Mouse (Mus musculus) hindbrain, embryonic 14.5 days (tissue): Measurements from ENCODE around the gene Nr1h2. TPM values are rescaled to one million over a fixed set of nuclear protein-coding genes. Genes with fewer than 3 reads are reported as not detected.

ENCODE experiments used
- ATAC-seq: fragments of 200-750 bp; cut with Nextera tagmentation; 2 replicates; pipeline ENCODE4 v1.8.0; 2017; ENCODE audit warnings: moderate number of reproducible peaks, mild to moderate bottlenecking, moderate TSS enrichment, moderate library complexity; ENCODE audit not compliant: low FRiP score
- DNase-seq: peaks from one replicate; pipeline ENCODE4 v3.0.0-alpha.2; 2015; ENCODE audit warnings: low spot score
- H3K27ac ChIP-seq: fragments of 300-500 bp; sonication (generic); 2 replicates; pipeline ENCODE4 v1.5.1; 2014; ENCODE audit warnings: mild to moderate bottlenecking, moderate library complexity
- H3K27me3 ChIP-seq: fragments of 300-500 bp; sonication (generic); 2 replicates; pipeline ENCODE4 v1.6.1; 2014; ENCODE audit warnings: mild to moderate bottlenecking, low read length, mixed read lengths; ENCODE audit not compliant: control insufficient read depth, insufficient read depth
- H3K36me3 ChIP-seq: fragments of 300-500 bp; sonication (generic); replicated peaks from 2 replicates; pipeline ENCODE4 v1.6.1; 2014; ENCODE audit not compliant: control insufficient read depth, insufficient read depth
- H3K4me1 ChIP-seq: fragments of 300-500 bp; sonication (generic); replicated peaks from 2 replicates; pipeline ENCODE4 v1.6.1; 2014; ENCODE audit warnings: antibody characterized with exemption, low read length, mixed read lengths; ENCODE audit not compliant: control insufficient read depth, insufficient read depth
- H3K4me2 ChIP-seq: fragments of 300-500 bp; sonication (generic); replicated peaks from 2 replicates; pipeline ENCODE4 v1.6.1; 2014; ENCODE audit warnings: mild to moderate bottlenecking, moderate library complexity
- H3K4me3 ChIP-seq: fragments of 300-500 bp; sonication (generic); replicated peaks from 2 replicates; pipeline ENCODE4 v1.5.1; 2014; ENCODE audit warnings: mild to moderate bottlenecking, low read length
- H3K9ac ChIP-seq: fragments of 300-500 bp; sonication (generic); 2 replicates; pipeline ENCODE4 v1.6.1; 2014
- H3K9me3 ChIP-seq: fragments of 300-500 bp; sonication (generic); 2 replicates; pipeline ENCODE4 v1.6.1; 2016; ENCODE audit warnings: low read length; ENCODE audit not compliant: control insufficient read depth
- WGBS: fragments of 180-500 bp; shearing (Covaris S2); extraction: QIAGEN DNeasy Blood & Tissue Kit; methylation state at CpG from one replicate; pipeline ENCODE4 v1.1.7; 2014; 5-methylcytosine and 5-hydroxymethylcytosine counted together
- polyA plus RNA-seq: library from polyadenylated mRNA; unstranded; fragments of >200 nt; fragmentation: Nextera tagmentation; extraction: Ambion mirVana; gene quantifications from 2 replicates; pipeline ENCODE4 v1.2.1, GENCODE M21; 2014

Nr1h2 gene
- polyA plus RNA-seq, 1 experiment from 2014 or later, result 53.6 TPM

DNA sequence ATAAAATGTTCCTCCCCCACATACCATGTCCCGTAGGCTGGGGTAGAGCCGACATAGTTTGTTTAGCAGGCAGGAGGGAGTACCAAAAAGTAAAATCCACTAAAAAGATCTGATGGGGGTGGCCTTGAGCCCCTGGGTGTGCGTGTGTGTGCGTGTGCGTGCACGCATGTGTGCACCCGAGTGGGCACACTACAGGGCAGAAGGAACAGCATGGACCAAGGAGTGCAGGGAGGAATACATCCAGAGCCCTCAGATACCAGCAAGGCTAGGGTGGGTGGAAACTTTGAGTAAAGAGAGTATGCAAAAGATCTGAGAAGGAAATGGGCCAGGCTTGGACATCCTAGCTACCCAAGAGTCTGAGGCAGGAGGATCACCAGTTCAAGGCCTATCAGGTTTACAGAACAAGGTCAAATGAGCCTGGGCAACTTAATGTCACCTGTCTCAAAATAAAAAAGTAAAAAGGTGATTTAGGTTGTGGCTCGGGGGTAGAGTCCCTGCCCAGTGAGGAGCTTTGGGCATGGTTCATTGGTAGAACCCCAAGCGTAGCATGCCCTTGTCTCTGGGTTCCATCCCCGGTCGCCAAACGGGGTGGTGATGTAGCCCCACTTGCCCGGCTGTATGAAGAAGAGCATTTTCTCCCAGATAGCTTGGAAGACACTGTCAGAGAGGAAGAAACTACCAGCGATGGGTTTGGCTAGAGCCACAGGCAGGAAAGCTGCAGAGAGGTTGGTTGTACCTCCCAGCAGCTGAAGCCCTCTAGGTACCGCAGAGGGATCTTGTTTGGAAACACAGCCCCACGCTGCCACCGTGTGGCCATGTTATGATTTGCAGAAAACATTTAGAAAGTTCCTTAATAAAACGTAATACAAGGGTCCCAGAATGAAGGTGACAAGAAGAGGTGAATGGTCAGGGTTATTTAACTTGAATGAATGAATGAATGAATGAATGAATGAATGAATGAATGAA lies 7.0 kb upstream of the Nr1h2 start:
- no peaks in the 10 kb centered on the region for H3K27me3 ChIP-seq
- H3K4me3 ChIP-seq, result no peak overlapping the region
- H3K9me3 ChIP-seq, result no peaks in the 10 kb centered on the region
- peak; percentile 93 for DNase-seq
- H3K36me3 ChIP-seq, result no peaks in the 10 kb centered on the region
- H3K4me2 ChIP-seq, result no peak overlapping the region
- no peaks in the 10 kb centered on the region for H3K4me1 ChIP-seq
- peak; percentile 37; the same call in 1 of the 2 replicates for ATAC-seq
- WGBS, result 56% methylated on average over 18 of the region's 18 CpGs
- H3K27ac ChIP-seq, result no peak overlapping the region
- H3K9ac ChIP-seq, result no peak overlapping the region

DNA sequence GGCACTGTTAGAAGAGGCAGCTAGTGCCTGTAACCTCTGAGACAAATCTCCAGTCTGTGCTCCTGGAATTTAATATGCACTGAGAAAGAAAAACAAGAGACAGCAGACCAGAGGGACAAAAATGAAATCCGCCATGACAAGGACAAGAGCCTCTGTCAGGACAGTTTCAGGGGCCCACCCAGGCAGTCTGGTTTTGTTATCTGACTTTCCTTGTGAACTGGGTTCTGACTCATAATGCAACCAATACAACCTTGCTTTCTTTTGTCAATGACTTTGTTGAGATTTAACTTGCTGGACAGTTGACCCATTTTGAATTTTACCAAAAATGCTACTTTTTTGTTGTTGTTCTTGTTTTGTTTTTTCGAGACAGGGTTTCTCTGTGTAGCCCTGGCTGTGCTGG lies 3.9 kb upstream of the Nr1h2 start:
- WGBS, result 74% methylated on average over 2 of the region's 2 CpGs
- H3K4me2 ChIP-seq, result no peak overlapping the region
- H3K36me3 ChIP-seq, result no peaks in the 10 kb centered on the region
- H3K4me1 ChIP-seq, result peaks cover 5% of the 10 kb centered on the region
- ATAC-seq, result no peak
- no peaks in the 10 kb centered on the region for H3K9me3 ChIP-seq
- no peaks in the 10 kb centered on the region for H3K27me3 ChIP-seq
- H3K4me3 ChIP-seq, result no peak overlapping the region
- H3K9ac ChIP-seq, result no peak overlapping the region
- no peak for DNase-seq
- no peak overlapping the region for H3K27ac ChIP-seq

DNA sequence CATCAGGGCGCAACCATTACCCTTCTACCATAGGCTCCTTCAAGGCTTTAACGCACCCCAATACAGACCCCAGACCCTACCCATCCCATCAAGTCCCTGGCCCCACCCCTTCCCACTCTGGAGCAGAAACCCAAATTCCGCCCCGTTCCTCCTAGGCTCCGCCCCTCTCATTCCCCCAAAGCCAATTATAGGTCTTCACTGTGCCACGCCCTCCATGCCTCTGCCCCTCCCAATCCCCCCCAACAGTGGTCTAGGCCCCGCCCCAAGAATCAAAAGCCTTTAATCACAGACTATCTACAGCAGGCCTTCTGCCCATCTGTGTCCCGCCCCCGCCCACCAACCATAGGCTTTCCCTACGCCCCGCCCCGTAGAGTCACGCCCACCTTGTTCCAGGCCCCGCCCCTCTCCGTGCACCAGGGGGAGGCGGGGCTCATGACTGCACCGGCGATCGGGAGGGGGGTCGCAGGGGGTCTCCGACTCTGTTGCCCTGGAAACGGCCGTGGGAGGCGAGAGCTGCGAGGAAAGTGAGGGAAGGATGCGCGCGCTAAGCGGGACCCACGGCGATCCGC lies 471 bp downstream of the Nr1h2 start:
- peak overlapping the region; percentile 69 for H3K4me2 ChIP-seq
- WGBS, result under 1% methylated on average over 32 of the region's 32 CpGs
- peaks cover 6% of the 10 kb centered on the region for H3K4me1 ChIP-seq
- DNase-seq, result peak; percentile 73
- H3K9ac ChIP-seq, result peak overlapping the region; percentile 46
- peak; percentile 72 for ATAC-seq
- peak overlapping the region; percentile 84 for H3K27ac ChIP-seq
- H3K36me3 ChIP-seq, result peaks cover 28% of the 10 kb centered on the region
- H3K27me3 ChIP-seq, result no peaks in the 10 kb centered on the region
- H3K9me3 ChIP-seq, result no peaks in the 10 kb centered on the region
- H3K4me3 ChIP-seq, result peak overlapping the region; percentile 68

DNA sequence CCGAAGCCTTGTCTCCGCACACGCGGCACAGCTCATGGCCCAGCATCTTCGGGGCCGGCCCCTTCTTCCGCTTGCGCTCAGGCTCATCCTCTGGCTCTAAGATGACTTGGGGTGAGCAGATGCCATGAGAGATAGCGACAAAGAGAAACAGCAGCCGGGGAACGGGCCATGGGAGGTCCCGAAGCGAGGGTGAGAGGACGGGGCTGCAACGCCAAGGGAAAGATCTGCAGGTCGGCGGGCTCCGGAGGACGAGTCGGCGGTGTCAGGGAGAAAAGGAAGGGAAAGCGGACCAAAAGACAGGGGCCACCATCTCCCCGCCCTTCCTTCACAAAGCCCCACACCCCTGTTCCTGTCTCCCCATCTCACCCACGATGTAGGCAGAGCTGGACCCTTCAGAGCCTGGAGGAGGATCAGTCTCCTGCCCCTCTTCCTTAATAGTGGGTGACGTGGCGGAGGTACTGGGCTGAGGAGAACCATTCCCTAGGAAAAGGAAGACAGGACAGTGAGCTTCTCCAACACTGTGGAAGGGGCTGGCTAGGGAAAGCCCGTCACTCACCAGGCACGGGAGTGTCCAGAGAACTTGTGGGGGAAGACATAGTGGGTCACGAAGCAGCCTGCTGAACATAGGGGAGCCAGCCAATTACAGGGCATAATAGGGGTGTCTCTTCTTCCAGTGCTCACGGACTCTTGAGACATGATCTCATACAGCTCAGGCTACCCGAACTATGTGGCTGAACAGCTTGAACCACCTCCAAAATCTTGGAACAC lies 1.4 kb downstream of the Nr1h2 start:
- H3K9ac ChIP-seq, result peak overlapping the region; percentile 46; the same call in 1 of the 2 replicates
- WGBS, result 88% methylated on average over 31 of the region's 31 CpGs
- H3K4me2 ChIP-seq, result peak overlapping the region; percentile 69
- no peaks in the 10 kb centered on the region for H3K27me3 ChIP-seq
- H3K27ac ChIP-seq, result no peak overlapping the region
- DNase-seq (no peak), ATAC-seq (no peak)
- peaks cover 28% of the 10 kb centered on the region for H3K36me3 ChIP-seq
- H3K4me3 ChIP-seq, result peak overlapping the region; percentile 68
- peaks cover 14% of the 10 kb centered on the region for H3K4me1 ChIP-seq
- no peaks in the 10 kb centered on the region for H3K9me3 ChIP-seq

DNA sequence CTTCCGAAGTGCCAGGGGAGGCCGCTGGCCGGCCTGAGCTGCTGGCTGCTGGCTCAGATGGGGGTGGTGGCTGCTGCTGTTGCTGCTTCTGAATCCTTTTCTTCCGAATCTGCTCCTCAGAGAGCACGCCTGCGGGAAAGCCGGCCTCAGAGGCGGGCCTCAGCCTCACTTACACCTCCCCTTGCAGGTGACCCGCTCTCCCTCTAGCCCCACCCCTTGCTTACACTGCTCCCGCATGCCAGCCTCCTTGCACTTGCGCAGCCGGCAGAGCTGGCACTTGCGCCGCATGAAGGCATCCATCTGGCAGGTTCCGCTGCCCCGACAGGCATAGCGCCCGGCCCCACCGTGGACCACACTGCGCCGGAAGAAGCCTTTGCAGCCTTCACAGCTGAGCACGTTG lies 2.0 kb downstream of the Nr1h2 start:
- DNase-seq, result no peak
- Histone ChIP-seq H3K4me2 (no peak overlapping the region), H3K36me3 (peaks cover 28% of the 10 kb centered on the region), H3K4me3 (no peak overlapping the region), H3K27ac (no peak overlapping the region), H3K9ac (no peak overlapping the region), H3K4me1 (peaks cover 14% of the 10 kb centered on the region), H3K27me3 (no peaks in the 10 kb centered on the region), H3K9me3 (no peaks in the 10 kb centered on the region)
- WGBS, result 83% methylated on average over 22 of the region's 22 CpGs
- ATAC-seq, result no peak

DNA sequence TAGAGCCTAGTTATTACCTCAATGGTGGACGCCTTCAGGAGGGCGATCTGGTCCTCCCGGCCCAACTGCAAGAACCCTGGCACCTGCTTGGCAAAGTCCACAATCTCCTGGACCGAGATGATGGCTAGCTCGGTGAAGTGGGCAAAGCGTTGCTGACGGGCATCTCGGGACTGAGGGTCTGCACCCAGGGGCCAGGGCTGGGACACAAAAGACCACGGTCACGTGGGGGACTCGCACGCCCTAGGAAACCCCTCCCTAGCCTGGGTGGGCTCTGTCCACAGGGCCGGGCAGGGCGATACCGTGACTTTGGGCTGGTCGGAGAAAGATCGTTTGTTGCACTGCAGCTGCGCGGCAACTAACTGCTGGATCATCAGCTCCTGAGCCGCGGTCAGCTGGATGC lies 2.5 kb downstream of the Nr1h2 start:
- Histone ChIP-seq H3K4me1 (peaks cover 14% of the 10 kb centered on the region), H3K9ac (no peak overlapping the region), H3K9me3 (no peaks in the 10 kb centered on the region), H3K36me3 (peaks cover 28% of the 10 kb centered on the region), H3K27me3 (no peaks in the 10 kb centered on the region), H3K4me3 (no peak overlapping the region), H3K27ac (no peak overlapping the region), H3K4me2 (no peak overlapping the region)
- ATAC-seq (no peak), DNase-seq (no peak)
- 94% methylated on average over 21 of the region's 21 CpGs for WGBS

DNA sequence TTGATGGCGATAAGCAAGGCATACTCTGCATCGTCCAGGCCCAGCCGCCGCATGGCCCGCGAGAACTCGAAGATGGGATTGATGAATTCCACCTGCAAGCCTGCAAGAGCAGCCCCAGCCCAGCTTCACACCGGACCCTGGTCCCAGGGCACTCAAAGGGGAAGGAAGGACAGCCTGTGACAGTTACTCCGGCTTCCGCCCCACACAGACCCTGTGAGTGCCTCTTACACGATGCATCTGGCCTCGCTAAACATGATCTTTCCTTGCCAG lies 3.4 kb downstream of the Nr1h2 start:
- Histone ChIP-seq H3K4me1 (peaks cover 14% of the 10 kb centered on the region), H3K36me3 (peaks cover 28% of the 10 kb centered on the region), H3K9me3 (no peaks in the 10 kb centered on the region), H3K9ac (no peak overlapping the region), H3K4me2 (no peak overlapping the region), H3K4me3 (no peak overlapping the region), H3K27me3 (no peaks in the 10 kb centered on the region), H3K27ac (no peak overlapping the region)
- WGBS, result 98% methylated on average over 12 of the region's 12 CpGs
- DNase-seq, result no peak
- no peak for ATAC-seq

DNA sequence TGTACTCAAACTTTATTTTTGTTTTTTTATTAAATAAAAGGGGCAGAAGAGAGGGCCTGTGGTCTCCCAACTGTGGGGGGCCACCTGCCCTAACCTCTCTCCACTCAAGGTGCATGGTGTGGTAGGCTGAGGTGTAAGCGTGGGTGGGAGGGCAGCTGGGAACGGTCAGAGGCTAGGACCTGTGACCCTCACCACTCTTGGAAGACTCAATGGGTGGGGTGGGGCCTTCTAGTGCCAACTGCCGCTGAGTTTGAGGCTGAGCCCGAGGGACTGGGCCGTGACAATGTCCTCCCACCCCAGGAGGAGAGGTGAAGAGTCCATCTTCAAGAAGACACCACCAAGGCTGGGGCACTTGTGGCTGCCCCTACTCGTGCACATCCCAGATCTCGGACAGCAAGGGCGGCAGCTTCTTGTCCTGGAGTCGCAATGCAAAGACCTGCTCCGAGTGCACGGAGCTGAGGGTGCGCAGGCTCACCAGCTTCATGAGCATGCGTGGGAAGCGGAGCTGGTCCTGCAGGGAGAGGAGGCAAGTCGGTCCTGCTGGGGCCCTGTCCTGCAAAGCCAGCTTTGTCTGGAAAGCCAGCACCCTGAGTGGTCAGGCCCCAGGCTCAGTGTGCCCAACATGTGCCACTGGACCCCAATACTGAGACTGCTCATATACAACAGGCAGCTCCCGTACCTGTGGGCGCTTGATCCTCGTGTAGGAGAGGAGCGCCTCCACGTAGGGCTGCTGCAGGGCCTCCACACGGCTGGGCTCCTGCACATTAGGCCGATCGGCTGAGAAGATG lies 3.9 kb downstream of the Nr1h2 start:
- no peaks in the 10 kb centered on the region for H3K27me3 ChIP-seq
- H3K4me1 ChIP-seq, result peaks cover 14% of the 10 kb centered on the region
- no peak overlapping the region for H3K27ac ChIP-seq
- peaks cover 28% of the 10 kb centered on the region for H3K36me3 ChIP-seq
- no peak for DNase-seq
- no peak overlapping the region for H3K4me2 ChIP-seq
- H3K9me3 ChIP-seq, result no peaks in the 10 kb centered on the region
- no peak for ATAC-seq
- WGBS, result 96% methylated on average over 23 of the region's 23 CpGs
- H3K4me3 ChIP-seq, result no peak overlapping the region
- no peak overlapping the region for H3K9ac ChIP-seq
